Mouse (Mus musculus): ENCODE data around the gene Med6.

GRCm38 (mm10) chr12:81547163-81547562 lies 47.6 kb downstream of the Med6 start:
- TF ChIP-seq CTCF (IDR thresholded peaks at IDR 0.05; ENCODE audit: low read depth, low read length) (no peak), POLR2A (IDR thresholded peaks at IDR 0.05; ENCODE audit: extremely low read depth, insufficient read depth, low read length) (no peak)

Measured in liver, adult 2 months (tissue).